ENCODE assay signal across 26 mouse cellular contexts in genomic region chr4:74312858-74313257, GRCm38 (mm10).
DNase-seq lines count a peak whose midpoint lies in the region; ATAC-seq and TF ChIP-seq lines count a peak whose summit lies in the region.
"Had no signal": no experiment of that assay in that cellular context is flagged by ENCODE, and none has a peak within 500 bp of the region (broad histone marks: within the 10 kb centered on the region; RNA-seq: fewer than 3 reads in every experiment).

No protein-coding gene starts in this region.

- no peak overlapping the region for H3K4me3 ChIP-seq in midbrain, embryonic 11.5 days (ENCODE audit: low read depth, low read length)
- H3K4me3 ChIP-seq in midbrain, postnatal 0 days (ENCODE audit: low read depth, low read length), result no peak overlapping the region
- H3K4me3 ChIP-seq: embryonic facial prominence, embryonic 13.5 days; embryonic facial prominence, embryonic 15.5 days; erythroblast, embryonic 14.5 days; forebrain, embryonic 13.5 days; forebrain, embryonic 15.5 days had no signal

- H3K27ac ChIP-seq in midbrain, embryonic 11.5 days (ENCODE audit: low read depth, low read length), result no peak overlapping the region
- H3K27ac ChIP-seq in midbrain, postnatal 0 days (ENCODE audit: low read depth, low read length), result no peak overlapping the region
- H3K27ac ChIP-seq: embryonic facial prominence, embryonic 13.5 days; embryonic facial prominence, embryonic 15.5 days; forebrain, embryonic 13.5 days; forebrain, embryonic 15.5 days had no signal

- H3K9me3 ChIP-seq in midbrain, embryonic 11.5 days (ENCODE audit: control insufficient read depth, low read length), result no peaks in the 10 kb centered on the region
- no peaks in the 10 kb centered on the region for H3K9me3 ChIP-seq in midbrain, postnatal 0 days (ENCODE audit: low read length)
- H3K9me3 ChIP-seq: embryonic facial prominence, embryonic 13.5 days; embryonic facial prominence, embryonic 15.5 days; forebrain, embryonic 13.5 days; forebrain, embryonic 15.5 days; G1E had no signal

- no peaks in the 10 kb centered on the region for H3K36me3 ChIP-seq in midbrain, embryonic 11.5 days (ENCODE audit: control insufficient read depth, insufficient read depth, low read length)
- H3K36me3 ChIP-seq in midbrain, postnatal 0 days (ENCODE audit: insufficient read depth, low read length), result 0 out of 2 replicates have a peak, but pooled peaks cover 2% of the 10 kb centered on the region

- DNase-seq in midbrain, embryonic 11.5 days (ENCODE audit: low spot score, missing footprints), result peak; percentile 49
- no peak for DNase-seq in midbrain, postnatal 0 days (ENCODE audit: low spot score)
- no peak for DNase-seq in layer of hippocampus, adult 11-12 months (ENCODE audit: low spot score)
- DNase-seq in kidney, adult 18-20 months, result no peak
- DNase-seq: adrenal gland, adult 2 months; adrenal gland, postnatal 10 days; adrenal gland, postnatal 25 days; B cell, adult 2 months; cerebellum, adult 11 months; cerebellum, adult 18-20 months; cerebellum, adult 8-10 months; cerebellum, adult 9-11 months; cerebellum, postnatal 14 days; cerebellum, postnatal 36 days; embryo, embryonic 11 days; forebrain, postnatal 0 days had no signal

- no peak overlapping the region for H3K9ac ChIP-seq in midbrain, embryonic 11.5 days (ENCODE audit: low read length)
- H3K9ac ChIP-seq in midbrain, postnatal 0 days (replicated peaks; ENCODE audit: low read length, poor library complexity, severe bottlenecking), result no peak overlapping the region
- H3K9ac ChIP-seq: embryonic facial prominence, embryonic 13.5 days; embryonic facial prominence, embryonic 15.5 days; forebrain, embryonic 13.5 days; forebrain, embryonic 15.5 days; forebrain, postnatal 0 days had no signal

- no peaks in the 10 kb centered on the region for H3K4me1 ChIP-seq in midbrain, embryonic 11.5 days (ENCODE audit: control insufficient read depth, insufficient read depth, low read length)
- H3K4me1 ChIP-seq in midbrain, postnatal 0 days (ENCODE audit: insufficient read depth, low read length), result no peaks in the 10 kb centered on the region
- H3K4me1 ChIP-seq: embryonic facial prominence, embryonic 13.5 days; embryonic facial prominence, embryonic 15.5 days; forebrain, embryonic 13.5 days; forebrain, embryonic 15.5 days had no signal

- no peak overlapping the region for H3K4me2 ChIP-seq in midbrain, embryonic 11.5 days
- no peak overlapping the region for H3K4me2 ChIP-seq in midbrain, postnatal 0 days (ENCODE audit: low read depth, low read length, poor library complexity, severe bottlenecking)
- H3K4me2 ChIP-seq: embryonic facial prominence, embryonic 13.5 days; embryonic facial prominence, embryonic 15.5 days; forebrain, embryonic 13.5 days; forebrain, embryonic 15.5 days had no signal

- no peak for TF ChIP-seq CTCF in midbrain, postnatal 0 days (IDR thresholded peaks at IDR 0.05)

- 97% methylated on average over 2 of the region's 2 CpGs for WGBS in midbrain, embryonic 11.5 days
- 98% methylated on average over 2 of the region's 2 CpGs for WGBS in midbrain, postnatal 0 days

- H3K27me3 ChIP-seq in midbrain, embryonic 11.5 days (ENCODE audit: control insufficient read depth, insufficient read depth, low read length), result no peaks in the 10 kb centered on the region
- H3K27me3 ChIP-seq in midbrain, postnatal 0 days (ENCODE audit: insufficient read depth, low read length), result no peaks in the 10 kb centered on the region
- H3K27me3 ChIP-seq: CH12.LX; embryonic facial prominence, embryonic 13.5 days; embryonic facial prominence, embryonic 15.5 days; forebrain, embryonic 13.5 days; forebrain, embryonic 15.5 days; Patski had no signal

- ATAC-seq in midbrain, embryonic 11.5 days (ENCODE audit: low FRiP score), result no peak
- no peak for ATAC-seq in midbrain, postnatal 0 days (ENCODE audit: low FRiP score)
- peak; percentile 80 for ATAC-seq in activated CD4-positive, CD25-positive, alpha-beta regulatory T cell, adult 4 months
- ATAC-seq in inflammation-experienced regulatory T-cells, adult 6 months, result peak; percentile 87
- ATAC-seq: forebrain, embryonic 13.5 days; forebrain, embryonic 15.5 days; forebrain, postnatal 0 days; Patski had no signal

Comparison
In these comparisons a context has a peak if more than half of its experiments do, and no peak if none do; other contexts are left out.
1. ATAC-seq: peak in activated CD4-positive, CD25-positive, alpha-beta regulatory T cell, adult 4 months (single experiment) and inflammation-experienced regulatory T-cells, adult 6 months (single experiment); none in midbrain, embryonic 11.5 days (single experiment) and midbrain, postnatal 0 days (single experiment).